Mouse (Mus musculus) embryo, embryonic 11 days (tissue): Measurements from ENCODE around the gene Hoxb9.

ENCODE experiments used
- DNase-seq: peaks from one replicate; pipeline ENCODE4 v3.0.0-alpha.2; 2015

Hoxb9 gene

DNA sequence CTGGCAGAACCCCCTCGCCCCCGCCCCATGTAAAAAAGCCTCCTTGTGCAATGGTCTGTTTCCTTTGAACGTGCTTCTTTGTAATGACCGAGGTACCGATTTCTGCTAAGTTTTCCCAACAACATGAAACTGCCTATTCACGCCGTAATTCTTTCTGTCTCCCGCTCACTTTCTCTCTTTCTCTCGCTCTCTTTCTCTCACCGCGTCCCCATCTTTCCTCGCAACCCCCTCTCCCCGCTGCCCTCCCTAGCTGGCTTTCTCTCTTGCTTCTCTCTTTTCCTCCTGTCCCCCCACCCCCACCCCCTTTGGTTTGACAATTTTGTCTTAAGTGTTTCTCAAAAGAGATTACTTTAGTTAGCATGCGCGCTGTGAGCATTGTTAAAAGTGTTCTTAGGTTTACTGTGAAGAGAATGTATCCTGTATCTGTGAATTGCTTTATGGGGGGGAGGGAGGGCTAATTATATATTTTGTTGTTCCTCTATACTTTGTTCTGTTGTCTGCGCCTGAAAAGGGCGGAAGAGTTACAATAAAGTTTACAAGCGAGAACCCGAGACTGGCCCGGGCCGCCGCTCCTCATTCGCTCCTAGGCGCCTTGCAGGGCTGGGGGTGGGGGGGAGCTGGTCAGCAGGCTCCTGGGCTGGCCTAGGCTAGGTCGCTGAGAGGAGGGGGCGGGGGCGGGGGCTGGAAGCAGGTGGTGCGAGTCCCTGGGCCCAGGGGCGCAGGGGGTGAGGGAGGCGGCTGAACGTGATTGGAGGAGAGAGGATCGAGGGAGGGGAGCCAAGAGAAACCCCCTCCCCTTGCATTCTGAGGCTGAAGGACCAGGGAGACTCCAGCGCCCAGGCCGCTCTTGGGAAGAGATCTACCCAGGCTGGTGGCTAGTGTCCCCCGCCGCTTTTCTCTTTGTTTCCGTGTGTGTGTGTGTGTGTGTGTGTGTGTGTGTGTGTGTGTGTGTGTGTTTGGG is 13.8 kb downstream of the Hoxb9 start:
- peak; percentile 87 for DNase-seq

GRCm38 (mm10) chr11:96285771-96286738 is 14.8 kb downstream of the Hoxb9 start, which contains the start of gene Hoxb7:
Gene Hoxb7 (plus strand): TSS chr11:96286623.
- peak; percentile 83 for DNase-seq

DNA sequence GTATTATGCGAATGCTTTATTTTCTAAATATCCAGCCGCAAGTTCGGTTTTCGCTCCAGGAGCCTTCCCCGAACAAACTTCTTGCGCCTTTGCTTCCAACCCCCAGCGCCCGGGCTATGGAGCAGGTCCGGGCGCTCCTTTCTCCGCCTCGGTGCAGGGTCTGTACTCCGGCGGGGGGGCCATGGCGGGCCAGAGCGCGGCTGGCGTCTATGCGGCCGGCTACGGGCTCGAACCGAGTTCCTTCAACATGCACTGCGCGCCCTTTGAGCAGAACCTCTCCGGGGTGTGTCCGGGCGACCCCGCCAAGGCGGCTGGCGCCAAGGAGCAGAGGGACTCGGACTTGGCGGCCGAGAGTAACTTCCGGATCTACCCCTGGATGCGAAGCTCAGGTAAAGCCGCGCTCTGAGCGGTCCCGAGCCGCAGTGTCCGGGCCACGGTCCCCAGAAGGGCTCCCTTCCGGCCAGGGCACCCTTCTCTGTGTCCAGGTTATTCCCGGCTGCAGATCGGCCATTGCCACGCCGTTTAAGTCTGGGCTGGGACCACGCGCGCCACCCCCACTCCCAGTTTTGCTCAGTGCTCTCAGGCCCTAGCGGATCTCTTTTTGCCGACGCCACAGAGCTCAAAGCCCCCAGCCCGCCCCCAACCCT is 15.6 kb downstream of the Hoxb9 start:
- no peak for DNase-seq

DNA sequence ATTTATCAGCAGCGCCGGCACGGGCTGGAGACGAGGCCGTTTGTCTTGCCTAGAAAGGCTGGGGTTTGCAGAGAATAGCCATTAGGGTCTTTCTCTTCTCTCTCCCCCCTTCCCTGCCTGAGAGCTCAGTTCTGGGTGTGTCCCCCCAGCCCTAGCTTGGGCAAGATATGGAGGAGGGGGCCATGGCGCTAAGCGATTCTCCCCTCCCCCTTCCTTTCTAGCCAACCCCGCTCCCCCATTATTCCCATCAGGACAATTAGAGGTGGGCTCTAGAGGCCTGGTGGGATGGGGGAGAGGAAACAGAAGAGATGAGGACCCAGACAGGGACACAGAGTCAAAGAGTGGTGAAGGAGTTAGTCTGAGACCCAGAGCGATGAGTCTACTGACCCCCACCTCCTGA is 16.2 kb downstream of the Hoxb9 start:
- DNase-seq, result no peak

DNA sequence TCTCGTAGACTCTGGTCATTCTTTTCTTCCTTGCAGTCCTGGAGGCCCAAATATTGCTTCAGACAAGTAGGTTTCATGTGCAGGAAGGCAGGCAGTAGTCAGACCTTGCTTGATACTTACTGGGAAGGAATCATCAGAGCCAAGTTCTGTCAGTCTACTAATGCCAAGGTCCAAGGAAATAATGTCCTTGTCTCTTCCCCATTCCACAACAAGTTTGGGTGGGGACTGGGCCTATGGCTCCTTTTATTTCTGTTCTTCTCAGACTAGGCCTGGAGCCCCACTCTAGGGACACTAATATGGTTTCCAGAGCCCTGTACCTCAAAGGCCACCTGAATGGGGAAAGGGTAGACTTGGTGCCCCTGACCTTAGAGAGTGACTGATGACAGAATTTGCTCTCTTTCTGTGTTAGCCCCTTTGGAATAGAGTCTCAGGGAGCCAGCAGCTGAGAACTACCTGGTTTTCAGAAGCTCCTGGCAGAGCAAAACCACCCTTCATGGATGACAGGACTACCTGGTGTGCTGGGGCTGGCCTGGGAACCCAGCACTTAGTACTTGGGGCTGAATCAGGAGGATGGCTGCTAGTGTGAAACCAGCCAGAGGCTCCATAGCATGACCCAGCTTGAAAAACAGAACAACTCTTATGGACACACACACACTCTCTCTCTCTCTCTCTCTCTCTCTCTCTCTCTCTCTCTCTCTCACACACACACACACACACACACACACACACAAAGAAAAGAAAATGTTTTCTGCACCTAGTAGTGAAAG is 17.4 kb downstream of the Hoxb9 start:
- DNase-seq, result no peak

DNA sequence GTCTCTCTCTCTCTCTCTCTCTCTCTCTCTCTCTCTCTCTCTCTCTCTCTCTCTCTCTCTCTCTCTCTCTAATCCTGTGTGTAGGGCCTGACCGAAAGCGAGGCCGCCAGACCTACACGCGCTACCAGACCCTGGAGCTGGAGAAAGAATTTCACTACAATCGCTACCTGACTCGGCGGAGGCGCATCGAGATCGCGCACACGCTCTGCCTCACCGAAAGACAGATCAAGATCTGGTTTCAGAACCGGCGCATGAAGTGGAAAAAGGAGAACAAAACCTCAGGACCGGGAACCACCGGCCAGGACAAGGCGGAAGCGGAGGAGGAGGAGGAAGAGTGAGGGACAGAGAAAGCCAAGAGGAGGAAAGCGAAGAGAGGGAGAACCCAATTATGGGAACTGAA is 18.0 kb downstream of the Hoxb9 start:
- no peak for DNase-seq

DNA sequence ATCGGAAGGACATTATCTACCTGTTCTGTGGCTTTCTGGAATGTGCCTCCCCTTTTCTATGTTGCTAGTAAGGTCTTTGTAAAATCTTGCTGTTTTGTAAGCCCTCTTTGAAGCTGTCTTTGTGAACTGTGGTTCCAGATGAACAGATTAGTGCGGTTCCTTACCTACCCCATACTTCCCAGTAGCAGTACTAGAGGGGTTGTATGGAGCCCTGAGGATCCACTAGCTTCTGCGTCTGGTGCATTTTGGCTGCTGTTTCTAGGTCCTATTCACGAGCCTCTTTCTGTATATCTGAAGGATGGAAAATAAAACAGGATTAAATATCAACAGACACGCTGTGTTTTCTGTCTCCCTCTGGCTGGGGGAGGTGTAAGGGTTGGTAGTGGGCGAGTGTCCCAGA is 18.6 kb downstream of the Hoxb9 start:
- no peak for DNase-seq

DNA sequence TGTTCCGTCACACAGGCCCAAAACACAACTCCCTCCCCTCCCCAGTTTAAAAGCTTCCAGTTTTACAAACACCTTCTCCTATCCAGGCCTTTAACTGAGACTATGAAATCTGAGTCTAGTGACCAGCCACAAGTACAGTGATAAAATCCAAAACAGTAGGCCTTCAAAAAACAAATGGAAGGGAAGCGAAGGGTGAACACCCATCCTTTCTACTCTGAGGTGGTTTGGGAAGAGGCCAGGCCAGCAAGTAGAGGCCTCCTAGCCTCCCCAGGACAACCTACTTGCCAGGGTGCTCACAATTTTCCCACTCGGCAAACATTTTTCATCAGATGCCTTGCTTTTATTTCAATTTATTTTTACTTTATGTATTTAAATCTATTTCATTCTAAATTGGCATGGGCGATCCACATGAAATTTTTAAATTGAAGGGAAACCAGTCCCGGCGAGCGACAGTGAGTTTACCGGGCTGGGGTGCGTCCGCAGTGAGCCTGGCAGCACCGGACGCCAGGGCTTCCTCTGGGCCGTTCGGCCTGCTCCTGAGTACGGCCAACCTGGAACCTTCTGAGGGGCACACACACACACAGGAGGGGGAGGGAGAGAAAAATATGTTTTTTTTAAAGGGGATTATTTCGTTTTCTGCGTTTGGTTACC is 19.6 kb downstream of the Hoxb9 start:
- no peak for DNase-seq

GRCm38 (mm10) chr11:96291681-96292564 is 20.7 kb downstream of the Hoxb9 start, which contains the start of gene Hoxb6:
Gene Hoxb6 (plus strand): TSS chr11:96292476.
- peak; percentile 74 for DNase-seq

GRCm38 (mm10) chr11:96292565-96293301 is 21.5 kb downstream of the Hoxb9 start:
- DNase-seq, result no peak

DNA sequence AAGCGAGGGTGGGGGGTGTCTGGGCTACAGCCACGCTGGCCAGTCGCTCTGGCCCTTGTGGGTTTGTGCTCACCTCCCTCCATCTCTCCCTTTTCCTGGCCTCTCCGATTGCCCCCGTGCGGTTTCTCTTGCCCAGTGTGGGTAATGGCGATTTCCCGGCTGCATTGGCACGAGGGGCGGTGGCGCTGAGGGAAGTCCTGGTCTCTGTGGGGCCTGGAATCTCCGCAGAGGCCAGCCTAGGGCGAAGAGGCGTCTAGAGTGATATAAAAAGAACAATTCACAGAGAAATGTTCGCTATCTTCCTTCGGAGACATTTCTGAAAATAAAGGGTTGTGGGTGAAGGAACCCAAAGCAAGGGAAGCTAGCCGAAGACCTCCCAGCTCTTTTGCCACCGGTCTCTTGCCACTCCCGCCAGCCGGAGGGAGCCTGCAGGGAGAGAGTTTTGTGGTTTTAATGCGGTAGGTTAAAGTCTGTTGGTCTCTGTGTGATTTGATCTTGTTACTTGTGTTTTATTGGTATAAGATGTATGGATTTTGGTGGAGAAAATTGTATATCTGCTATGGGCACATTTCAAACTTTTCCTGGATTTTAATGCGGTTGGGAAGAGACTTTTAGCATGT is 22.2 kb downstream of the Hoxb9 start:
- DNase-seq, result no peak

- DNase-seq, result peak; percentile 91
Measured at GRCm38 (mm10) chr11:96294245-96295091, 23.2 kb downstream of the Hoxb9 start.

DNA sequence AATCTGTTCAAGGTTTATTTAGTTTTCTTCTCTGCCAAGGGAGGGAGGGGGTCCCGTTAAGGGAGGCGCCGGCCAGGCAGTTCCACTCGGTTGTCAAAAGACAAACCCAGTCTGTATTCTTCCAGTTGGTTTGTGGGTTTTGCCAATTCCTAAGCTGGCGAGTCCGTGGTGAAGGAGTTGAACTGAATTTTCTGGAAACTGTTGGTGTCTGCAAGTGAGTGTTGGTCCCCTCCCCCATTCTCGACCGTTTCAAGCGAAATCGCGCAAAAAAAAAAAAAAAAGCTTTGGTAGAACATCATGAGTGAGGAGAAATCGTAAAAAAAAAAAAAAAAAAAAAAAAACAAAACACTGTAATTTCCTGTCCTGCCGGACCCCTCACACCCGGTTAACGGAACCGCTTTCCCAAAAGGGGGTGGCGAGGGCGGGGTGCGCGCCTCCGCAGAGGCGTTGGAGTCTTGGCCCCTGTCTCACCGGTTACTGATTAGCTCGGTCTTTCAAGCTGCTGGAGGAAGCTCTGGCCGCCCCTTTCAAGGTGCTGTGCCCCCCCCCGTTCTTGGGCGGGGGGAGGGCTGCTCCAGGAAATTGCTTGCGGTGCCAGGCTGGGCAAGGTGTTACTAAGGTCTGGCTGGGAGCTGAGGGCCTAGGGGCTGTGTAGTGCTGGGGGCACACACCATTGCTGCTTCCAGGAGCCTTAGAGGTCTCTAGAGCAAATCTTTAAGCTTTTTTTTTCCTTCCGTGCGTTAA is 24.0 kb downstream of the Hoxb9 start:
- no peak for DNase-seq

DNA sequence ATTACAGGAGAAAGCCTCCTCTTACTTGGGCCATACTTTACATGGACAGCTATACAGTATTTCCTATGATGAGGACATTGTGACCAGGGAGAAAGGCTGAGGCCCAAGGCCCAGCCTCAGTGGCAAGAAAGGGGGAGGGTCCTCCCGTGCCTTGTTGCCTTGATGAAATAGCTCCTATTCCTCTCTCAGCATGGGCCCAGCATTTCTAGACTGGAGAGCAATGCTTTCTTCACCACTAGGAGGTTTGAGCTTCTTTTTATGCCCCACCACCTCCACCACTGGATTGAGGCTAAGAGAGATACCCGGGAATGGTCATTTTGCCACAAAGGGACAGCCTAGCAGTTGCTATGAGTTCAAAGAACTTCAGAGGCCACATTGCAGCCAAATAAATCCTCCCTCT is 25.7 kb downstream of the Hoxb9 start:
- DNase-seq, result no peak

GRCm38 (mm10) chr11:96297428-96297827 is 26.2 kb downstream of the Hoxb9 start:
- DNase-seq, result no peak

DNA sequence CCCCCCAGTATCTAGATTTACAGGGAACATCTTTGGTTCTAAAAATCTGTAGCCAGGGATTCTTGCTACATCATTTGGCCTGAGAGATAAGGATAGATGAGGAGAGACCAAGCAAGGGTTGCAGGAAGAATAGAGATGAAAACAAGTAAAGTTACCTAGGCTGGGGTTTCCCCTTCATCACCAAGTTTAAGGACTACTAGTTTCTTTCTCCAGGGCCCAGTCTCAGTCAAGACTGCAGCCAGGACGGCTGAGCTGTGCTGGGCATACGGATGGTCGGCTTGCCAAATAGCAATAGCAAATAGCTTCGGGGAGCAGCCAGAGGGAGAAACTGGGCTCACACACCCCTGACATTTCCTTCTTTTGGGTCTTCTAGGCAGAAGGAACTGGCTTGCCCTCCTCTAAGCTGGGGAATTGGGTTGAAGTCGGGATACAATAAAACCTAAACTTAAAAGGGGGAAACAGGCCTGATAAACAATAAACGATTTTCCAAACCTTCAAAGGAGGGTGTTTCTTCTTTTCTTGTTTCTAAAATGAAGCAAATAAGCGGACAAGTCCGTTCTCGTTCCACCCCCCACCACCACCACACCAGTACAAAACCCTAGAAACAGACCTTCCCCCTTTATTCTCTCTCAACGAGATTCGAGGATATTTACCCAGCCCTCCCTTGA is 26.8 kb downstream of the Hoxb9 start:
- DNase-seq, result no peak
